Mouse (Mus musculus): ENCODE measurements around the gene Carnmt1.

DNA sequence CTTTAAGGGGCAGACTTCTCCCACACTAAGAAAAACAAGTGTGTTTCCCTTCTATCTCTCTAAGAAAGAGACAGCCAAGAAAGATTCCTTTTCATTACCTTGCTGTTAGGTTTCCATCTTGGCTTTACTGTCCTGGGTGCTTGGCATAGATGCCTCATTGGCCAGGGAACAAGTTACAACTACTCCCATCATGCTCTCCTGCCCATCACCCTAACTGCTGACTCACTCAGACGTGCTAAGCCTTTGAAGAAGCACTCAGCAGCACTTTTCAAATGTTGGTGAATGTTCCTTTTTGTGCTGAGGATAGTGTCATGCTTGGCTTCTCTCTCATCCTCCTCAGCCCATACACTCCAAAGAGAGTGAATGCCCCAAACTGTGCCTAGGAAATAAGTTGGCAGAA is 8.9 kb upstream of the Carnmt1 start:
- no peak for TF ChIP-seq POLR2A (IDR thresholded peaks at IDR 0.05; ENCODE audit: insufficient read depth, low read depth, low read length)
- TF ChIP-seq CTCF (IDR thresholded peaks at IDR 0.05): no peak
